Mouse (Mus musculus) heart, postnatal 14 days (tissue): ENCODE measurements at regions not wholly inside any gene's neighbourhood (a gene's known extent, or its start where the extent isn't known, plus 50 kb on each side); places are given as distances from the start of the nearest gene placed in this dataset.
"Not testable (repeated sequence)": the region's sequence is repeated elsewhere in the genome, so short reads cannot be mapped to it uniquely, and the experiment has no call there.

Experiments used
- DNase-seq, 2 experiments: peaks; one replicate each; pipeline ENCODE4 v3.0.0; 2021 to 2022
- intact Hi-C: fragments of 180-260 bp; cut with DNase I; formaldehyde crosslinking; loops from one replicate; pipeline ENCODE4 v1.15.1; 2025

- no peak for DNase-seq
- intact Hi-C loops, result no loop called here
These were observed 107.5 kb upstream of the Rnf152 start for GRCm38 (mm10) chr1:105463819-105464614.

GRCm38 (mm10) chr1:105462695-105463094 lies 106.2 kb upstream of the Rnf152 start:
- intact Hi-C loops, result no loop called here
- no peak for DNase-seq

- DNase-seq, intact Hi-C loops: not testable (repeated sequence)
These were observed 99.3 kb upstream of the Rnf152 start for GRCm38 (mm10) chr1:105455783-105456182.

GRCm38 (mm10) chr1:105454687-105455086 lies 98.2 kb upstream of the Rnf152 start:
- DNase-seq, result no peak
- intact Hi-C loops, result no loop called here

GRCm38 (mm10) chr1:105446212-105446611 lies 89.7 kb upstream of the Rnf152 start:
- intact Hi-C loops, result loop anchor here (5.0 to 10.0 kb wide), 2 partner anchors 354 to 461 kb away; no protein-coding TSS in a partner anchor
- DNase-seq, result no peak

- no peak for DNase-seq
- intact Hi-C loops, result loop anchor here (10.0 kb wide), 1 partner anchor 459 kb away; no protein-coding TSS in a partner anchor
These were observed 87.0 kb upstream of the Rnf152 start for GRCm38 (mm10) chr1:105443546-105443945.

- intact Hi-C loops, result loop anchor here (10.0 kb wide), 1 partner anchor 455 kb away; no protein-coding TSS in a partner anchor
- no peak for DNase-seq
These were observed 83.8 kb upstream of the Rnf152 start for GRCm38 (mm10) chr1:105440296-105440695.

- DNase-seq, result no peak
- intact Hi-C loops, result no loop called here
These were observed 78.3 kb upstream of the Rnf152 start for GRCm38 (mm10) chr1:105434631-105435403.

GRCm38 (mm10) chr1:105433949-105434348 lies 77.4 kb upstream of the Rnf152 start:
- DNase-seq, result no peak
- intact Hi-C loops, result no loop called here

- DNase-seq, result no peak
- intact Hi-C loops, result no loop called here
These were observed 75.3 kb upstream of the Rnf152 start for GRCm38 (mm10) chr1:105431803-105432202.

- intact Hi-C loops, result no loop called here
These were observed 74.2 kb upstream of the Rnf152 start for GRCm38 (mm10) chr1:105430712-105431111.

GRCm38 (mm10) chr1:105428165-105428564 lies 71.7 kb upstream of the Rnf152 start:
- intact Hi-C loops, result no loop called here
- DNase-seq, result no peak

More at GRCm38 (mm10) chr1:105430712-105431111, 74.2 kb upstream of the Rnf152 start:
- no peak for DNase-seq

- intact Hi-C loops, result no loop called here
- no peak for DNase-seq
These were observed 69.6 kb upstream of the Rnf152 start for GRCm38 (mm10) chr1:105426086-105426485.

GRCm38 (mm10) chr1:105423380-105423779 lies 66.9 kb upstream of the Rnf152 start:
- intact Hi-C loops, result no loop called here
- no peak for DNase-seq

- DNase-seq, result no peak
- intact Hi-C loops, result no loop called here
These were observed 66.4 kb upstream of the Rnf152 start for GRCm38 (mm10) chr1:105422945-105423344.

- no peak for DNase-seq
- intact Hi-C loops, result no loop called here
These were observed 64.0 kb upstream of the Rnf152 start for GRCm38 (mm10) chr1:105420374-105421046.
